Mouse (Mus musculus) heart, postnatal 25 days (tissue): ENCODE measurements around the gene Fat2. TPM values are rescaled to one million over a fixed set of nuclear protein-coding genes. Genes with fewer than 3 reads are reported as not detected.

ENCODE experiments used
- DNase-seq: peaks from one replicate; pipeline ENCODE4 v3.0.0; 2022; ENCODE audit warnings: low spot score
- intact Hi-C: fragments of 180-260 bp; cut with DNase I; formaldehyde crosslinking; loops from one replicate; pipeline ENCODE4 v1.15.1; 2025
- total RNA-seq, 2 experiments: library from RNA; stranded (reverse); gene quantifications; 2 replicates each; pipeline ENCODE4 v1.2.3; 2021

The Fat2 gene
- under 1 TPM in 1 of 2 experiments, not detected in 1; 0.08 TPM for total RNA-seq

DNA sequence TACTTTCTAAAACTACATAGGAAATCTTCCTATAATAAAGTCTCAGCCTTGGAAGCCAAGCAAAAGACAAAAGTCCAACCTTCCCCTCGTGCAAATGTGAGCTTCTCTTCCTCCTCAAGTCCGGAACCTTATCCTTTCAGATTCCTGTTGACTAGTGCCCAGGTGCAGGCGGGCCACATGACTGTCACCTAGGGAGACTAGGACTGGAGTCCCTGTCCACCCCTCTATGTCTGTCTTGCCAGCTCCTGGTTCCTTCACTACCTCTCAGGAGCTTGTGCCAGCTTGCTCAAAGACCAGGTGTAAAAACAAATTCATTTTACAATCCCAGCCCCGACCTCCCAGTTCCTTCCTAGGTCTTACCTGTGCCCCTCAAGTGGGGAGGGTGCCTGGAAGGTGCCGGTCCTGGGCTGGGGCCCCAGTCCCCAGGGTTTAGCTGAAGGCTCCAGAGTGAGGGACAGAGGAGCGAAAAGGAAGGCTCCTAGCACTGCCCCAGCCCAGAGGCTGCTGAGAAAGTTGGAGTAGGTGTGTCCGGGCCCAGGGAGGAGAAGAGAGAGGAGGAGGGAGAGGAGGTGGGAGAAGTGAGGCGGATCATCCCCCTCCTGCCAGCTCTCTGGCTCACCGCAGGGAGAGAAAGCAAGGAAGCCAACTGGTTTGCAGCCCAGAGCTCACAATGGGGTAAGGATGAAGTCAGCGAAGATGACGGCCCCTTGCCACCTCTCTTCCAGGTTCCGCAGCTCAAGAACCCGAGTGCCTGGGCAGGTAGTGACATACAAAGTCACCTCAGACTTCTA is at the start of gene Fat2:
Gene Fat2 (minus strand): TSS at position 464 of the 791 bp plus-strand sequence.
- intact Hi-C loops = no loop called here
- DNase-seq = no peak

GRCm38 (mm10) chr11:55383463-55384045 is 47.2 kb upstream of the Fat2 start:
- intact Hi-C loops = no loop called here
- DNase-seq = no peak

GRCm38 (mm10) chr11:55380908-55381307 is 44.5 kb upstream of the Fat2 start:
- intact Hi-C loops = no loop called here

GRCm38 (mm10) chr11:55378371-55378770 is 42.0 kb upstream of the Fat2 start:
- intact Hi-C loops = no loop called here
- peak; percentile 58 for DNase-seq

More at GRCm38 (mm10) chr11:55380908-55381307, 44.5 kb upstream of the Fat2 start:
- DNase-seq = no peak

DNA sequence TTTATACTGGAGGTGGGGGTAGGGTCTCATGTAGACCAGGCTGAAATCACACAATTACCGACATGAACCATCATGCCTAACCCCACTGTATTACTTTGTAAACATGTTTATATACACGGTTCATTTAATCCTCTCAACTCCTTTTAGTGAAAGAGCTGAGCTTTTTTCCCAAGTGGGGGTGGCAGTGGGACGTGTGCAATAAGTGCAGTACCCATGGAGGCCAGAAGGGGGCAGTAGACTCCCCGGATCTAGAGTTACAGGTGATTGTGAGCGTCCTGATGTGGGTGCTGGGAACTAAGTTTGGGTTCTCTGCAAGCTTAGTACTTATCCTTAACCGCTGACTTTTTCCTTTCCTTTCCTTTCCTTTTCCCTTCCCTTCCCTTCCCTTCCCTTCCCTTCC is 37.5 kb upstream of the Fat2 start:
- no peak for DNase-seq
- intact Hi-C loops = no loop called here

GRCm38 (mm10) chr11:55373373-55373772 is 37.0 kb upstream of the Fat2 start:
- intact Hi-C loops = no loop called here
- DNase-seq = no peak

GRCm38 (mm10) chr11:55372001-55372400 is 35.6 kb upstream of the Fat2 start:
- no peak for DNase-seq
- intact Hi-C loops = no loop called here

GRCm38 (mm10) chr11:55369093-55369471 is 32.7 kb upstream of the Fat2 start:
- intact Hi-C loops = no loop called here
- DNase-seq = no peak

DNA sequence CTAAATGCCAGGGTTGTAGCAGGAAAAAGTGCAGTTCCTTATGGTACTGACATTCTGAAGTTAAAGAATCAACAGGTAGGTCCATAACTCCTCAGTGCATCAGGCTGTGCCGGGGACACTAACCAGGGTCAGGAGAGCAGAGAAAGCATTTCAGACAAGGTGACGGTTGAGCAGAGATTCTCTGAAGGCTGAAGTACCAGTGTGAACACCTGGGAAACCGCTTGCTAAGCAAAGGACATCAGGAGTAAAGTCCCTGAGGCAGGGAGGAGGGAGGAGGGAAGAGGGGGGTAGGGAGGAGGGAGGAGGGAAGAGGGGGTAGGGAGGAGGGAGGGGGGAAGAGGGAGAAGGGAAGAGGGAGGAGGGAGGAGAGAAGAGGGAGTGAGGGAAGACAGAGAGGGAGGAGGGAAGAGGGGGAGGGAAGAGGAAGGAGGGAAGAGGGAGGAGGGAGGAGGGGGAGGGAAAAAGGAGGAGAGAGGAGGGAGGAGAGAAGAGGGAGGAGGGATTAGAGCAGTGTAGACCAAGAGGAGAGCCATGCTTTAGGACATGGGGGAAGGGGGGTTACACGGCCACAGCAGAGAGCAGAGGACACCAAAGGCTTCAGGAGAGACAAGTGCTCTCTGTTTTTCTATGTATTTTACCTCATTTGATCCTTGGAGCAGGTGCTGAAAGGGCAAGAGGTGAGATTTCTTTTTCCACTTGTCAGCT is 32.2 kb upstream of the Fat2 start:
- intact Hi-C loops = no loop called here
- DNase-seq = no peak

DNA sequence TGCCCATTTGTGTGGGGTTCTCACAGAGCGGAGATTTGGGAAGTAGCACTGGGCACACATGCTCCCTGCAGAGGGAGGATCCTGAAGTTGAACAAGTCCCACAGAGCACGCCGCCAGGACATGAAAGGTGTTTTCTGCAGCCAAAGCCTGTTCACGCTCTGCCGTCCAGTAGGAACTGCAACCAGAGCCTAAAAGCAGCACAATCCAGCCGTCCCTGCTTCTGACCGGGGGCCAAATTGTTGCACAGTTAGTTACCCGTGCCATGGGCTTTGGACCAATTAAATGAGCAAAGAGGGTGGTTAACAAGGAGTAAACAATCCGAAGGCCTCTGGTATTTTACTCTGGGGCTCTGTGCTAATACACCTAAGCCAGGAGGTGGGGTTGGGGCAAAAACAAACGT is 31.4 kb upstream of the Fat2 start:
- intact Hi-C loops = no loop called here
- DNase-seq = no peak

DNA sequence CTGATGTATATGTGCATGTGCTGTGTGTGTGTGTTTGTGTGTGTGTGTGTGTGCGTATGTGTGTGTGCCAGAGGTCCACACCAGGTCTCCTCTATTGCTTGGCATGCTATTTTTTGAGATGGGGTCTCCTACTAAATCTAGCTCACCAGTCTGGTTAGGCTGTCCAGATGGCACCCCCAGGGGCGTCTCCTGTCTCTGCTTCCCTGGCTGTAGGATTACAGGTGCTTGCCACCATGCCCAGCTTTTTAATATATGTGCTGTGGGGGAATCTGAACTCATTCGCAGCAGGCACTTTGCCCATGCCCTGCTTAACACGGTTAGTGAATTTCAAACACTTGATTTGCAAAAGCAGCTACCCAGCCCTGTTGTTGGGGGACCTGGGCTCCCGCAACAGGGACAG is 29.5 kb upstream of the Fat2 start:
- no peak for DNase-seq
- intact Hi-C loops = no loop called here

GRCm38 (mm10) chr11:55365242-55365641 is 28.9 kb upstream of the Fat2 start:
- intact Hi-C loops = no loop called here
- DNase-seq = no peak

DNA sequence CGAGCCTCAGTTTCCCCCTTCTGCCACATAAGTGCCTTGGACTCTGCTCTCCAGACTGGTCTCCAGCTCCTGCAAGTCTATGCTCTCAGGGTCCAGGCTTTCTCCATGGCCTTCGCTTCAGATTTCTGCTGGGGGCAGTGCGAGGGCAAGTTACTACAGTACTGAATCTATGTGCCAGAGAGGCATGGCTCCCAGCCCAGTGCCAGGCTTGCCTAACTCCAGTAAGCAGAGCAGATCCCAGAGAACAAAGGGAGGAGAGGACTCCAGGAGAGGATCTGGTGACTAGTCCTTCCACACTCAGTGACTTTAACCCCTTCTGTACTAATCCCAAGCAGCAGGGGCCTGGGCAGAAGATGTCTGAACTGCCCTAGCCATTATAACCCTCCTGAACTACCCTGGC is 28.3 kb upstream of the Fat2 start:
- intact Hi-C loops = no loop called here
- DNase-seq = no peak

GRCm38 (mm10) chr11:55358094-55358783 is 21.9 kb upstream of the Fat2 start:
- intact Hi-C loops = no loop called here
- no peak for DNase-seq

DNA sequence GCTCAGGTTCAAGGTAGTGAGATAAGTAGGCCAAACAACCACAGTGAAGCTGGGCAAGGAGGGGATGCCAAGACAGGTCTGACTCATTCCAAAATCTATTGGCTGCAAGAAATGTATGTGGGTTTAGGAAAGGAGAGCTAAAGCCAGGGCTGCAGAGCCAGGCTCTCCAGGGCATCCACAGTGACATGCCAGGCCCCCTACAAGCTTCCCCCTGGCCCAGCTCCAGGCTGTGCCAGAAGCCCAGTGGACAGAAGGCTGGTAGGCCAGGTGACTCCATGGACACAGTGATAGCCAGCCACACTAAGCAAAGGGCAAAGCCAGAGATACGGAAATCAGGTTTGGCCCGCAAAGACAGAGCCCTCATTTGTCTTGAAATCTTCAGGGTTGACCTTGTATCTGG is 20.5 kb upstream of the Fat2 start:
- no peak for DNase-seq
- intact Hi-C loops = no loop called here

- intact Hi-C loops = no loop called here
- no peak for DNase-seq
Measured at GRCm38 (mm10) chr11:55341961-55342371, 5.6 kb upstream of the Fat2 start.

- DNase-seq = no peak
- intact Hi-C loops = no loop called here
Measured at GRCm38 (mm10) chr11:55340789-55341188, 4.4 kb upstream of the Fat2 start.

DNA sequence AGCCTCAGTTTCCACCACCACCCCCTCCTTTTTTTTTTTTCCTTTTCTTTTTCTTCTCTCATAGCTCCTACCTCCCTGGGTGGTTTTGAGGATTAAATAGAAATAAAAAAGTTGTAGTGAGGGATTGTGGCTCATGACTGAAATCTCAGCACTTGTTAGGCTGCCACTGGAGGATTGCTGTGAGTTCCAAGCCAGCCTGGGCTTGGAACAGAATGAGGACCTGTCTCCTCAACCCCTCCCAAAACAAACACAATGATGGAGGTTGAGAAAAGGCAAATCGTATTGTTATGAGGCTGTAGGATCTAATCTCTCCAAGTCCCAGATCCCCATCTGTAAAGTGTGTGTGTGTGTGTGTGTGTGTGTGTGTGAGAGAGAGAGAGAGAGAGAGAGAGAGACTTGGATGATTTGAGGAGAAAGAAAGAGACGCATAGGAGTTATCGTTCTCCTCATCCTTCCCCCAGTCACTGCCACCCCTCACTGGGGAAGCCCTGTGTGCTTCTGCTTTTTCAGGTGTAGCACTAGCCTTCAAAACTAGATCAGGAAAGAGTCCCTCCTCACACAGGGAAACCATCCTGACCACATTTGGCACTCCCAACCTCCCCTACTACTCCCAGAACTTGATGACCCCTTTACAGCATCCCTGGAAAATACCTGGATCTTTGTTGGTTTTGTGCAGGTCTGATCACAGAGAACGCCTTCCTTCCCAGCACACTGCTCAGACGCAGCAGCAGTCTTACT is 837 bp upstream of the Fat2 start:
- DNase-seq = no peak
- intact Hi-C loops = no loop called here

GRCm38 (mm10) chr11:55335314-55336076 is 869 bp downstream of the Fat2 start:
- no peak for DNase-seq
- intact Hi-C loops = no loop called here
